Mouse (Mus musculus): ENCODE results near the gene Acacb.

DNA sequence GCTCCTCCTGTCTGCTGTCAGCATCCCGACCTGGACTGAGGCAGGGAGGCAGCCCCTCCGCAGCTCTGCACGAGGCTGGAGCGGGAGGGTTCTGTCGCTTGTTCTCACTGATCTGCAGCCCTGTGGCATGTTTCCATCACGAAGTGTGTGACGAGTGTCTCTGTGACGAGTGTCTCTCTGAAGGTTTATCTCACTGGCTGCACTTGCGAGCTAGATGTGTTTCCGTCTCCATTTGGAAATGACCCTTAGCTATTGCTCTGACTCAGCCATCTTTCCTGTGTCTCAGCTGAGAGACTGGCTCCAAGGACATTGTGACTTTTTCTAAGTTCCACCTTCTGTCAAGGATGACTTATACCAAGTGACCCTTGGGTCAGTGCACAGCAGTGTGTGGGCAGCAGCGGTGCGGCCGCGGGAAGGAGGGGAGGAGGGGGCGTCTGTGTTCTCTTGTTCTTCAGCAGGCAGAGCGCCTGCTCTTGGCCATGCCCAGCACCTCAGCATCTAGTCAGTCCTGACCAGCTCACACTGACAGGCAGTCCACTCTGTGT is 39.9 kb upstream of the Acacb start:
- TF ChIP-seq MAFK (IDR thresholded peaks at IDR 0.05; ENCODE audit: insufficient read depth, low read depth, low read length) (no peak), CHD2 (IDR thresholded peaks at IDR 0.05; ENCODE audit: low read depth, low read length) (no peak), ZC3H11A (IDR thresholded peaks at IDR 0.05; ENCODE audit: borderline replicate concordance, low read depth, low read length) (no peak), ZNF384 (IDR thresholded peaks at IDR 0.05; ENCODE audit: low read depth, low read length) (no peak)
